26 mouse cellular contexts compared by ENCODE assay signal in the genomic region with DNA sequence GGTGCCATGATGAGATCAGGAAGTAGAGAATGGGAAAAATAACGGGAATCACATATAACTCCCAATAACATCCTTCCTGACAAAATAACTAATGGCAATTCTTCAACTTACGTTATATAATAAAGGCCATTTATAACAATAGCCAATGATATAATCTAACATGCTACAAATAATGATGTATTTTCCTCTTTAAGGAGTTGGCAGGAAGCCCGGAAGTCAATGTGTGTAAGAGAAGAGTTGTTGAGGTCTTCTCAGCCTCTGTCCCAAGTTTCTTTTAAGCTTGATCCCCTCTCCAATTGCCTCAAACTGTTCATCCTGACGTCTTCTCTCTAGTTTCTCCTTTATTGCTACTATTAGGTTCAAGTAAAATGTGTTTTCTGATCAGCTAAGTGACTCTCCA.
"Had no signal": no experiment of that assay in that cellular context is flagged by ENCODE, and none has a peak within 500 bp of the region (broad histone marks: within the 10 kb centered on the region; RNA-seq: fewer than 3 reads in every experiment).

No protein-coding gene starts in this region.

- H3K4me1 ChIP-seq: heart, embryonic 13.5 days; heart, embryonic 15.5 days; hindbrain, embryonic 10.5 days; hindbrain, embryonic 12.5 days; hindbrain, embryonic 15.5 days; intestine, embryonic 15.5 days; limb, embryonic 15.5 days; liver, embryonic 12.5 days had no signal

- H3K4me2 ChIP-seq: heart, embryonic 11.5 days; heart, embryonic 13.5 days; heart, embryonic 15.5 days; hindbrain, embryonic 12.5 days; hindbrain, embryonic 15.5 days; intestine, embryonic 15.5 days; limb, embryonic 12.5 days; limb, embryonic 15.5 days; liver, embryonic 12.5 days had no signal

- H3K27ac ChIP-seq: heart, adult 2 months; heart, embryonic 13.5 days; heart, embryonic 15.5 days; hindbrain, embryonic 10.5 days; hindbrain, embryonic 12.5 days; hindbrain, embryonic 15.5 days; intestine, embryonic 15.5 days; layer of hippocampus, adult 2 months; limb, embryonic 12.5 days; limb, embryonic 15.5 days; liver, embryonic 12.5 days; liver, embryonic 14.5 days had no signal

- H3K27me3 ChIP-seq: heart, embryonic 13.5 days; heart, embryonic 15.5 days; hindbrain, embryonic 12.5 days; hindbrain, embryonic 15.5 days; intestine, embryonic 15.5 days; limb, embryonic 12.5 days; limb, embryonic 15.5 days; liver, embryonic 12.5 days had no signal

- H3K36me3 ChIP-seq: heart, embryonic 13.5 days; heart, embryonic 15.5 days; hindbrain, embryonic 10.5 days; hindbrain, embryonic 12.5 days; hindbrain, embryonic 15.5 days; intestine, embryonic 15.5 days; limb, embryonic 12.5 days; limb, embryonic 15.5 days; liver, embryonic 12.5 days had no signal

- ATAC-seq: inflammation-experienced regulatory T-cells, adult 6 months; intestine, embryonic 15.5 days; intestine, postnatal 0 days; liver, embryonic 12.5 days had no signal

- H3K9me3 ChIP-seq: heart, embryonic 13.5 days; heart, embryonic 15.5 days; hindbrain, embryonic 10.5 days; hindbrain, embryonic 12.5 days; hindbrain, embryonic 15.5 days; intestine, embryonic 15.5 days; limb, embryonic 12.5 days; limb, embryonic 15.5 days; liver, embryonic 12.5 days had no signal

- DNase-seq: gastrocnemius, postnatal 14 days; gastrocnemius, postnatal 36 days; heart, adult 11 months; heart, adult 2 months; heart, postnatal 14 days; heart, postnatal 4 days; kidney, adult 18-20 months; kidney, adult 8-10 months; kidney, postnatal 10 days; kidney, postnatal 25 days; kidney, postnatal 4 days; left cerebral cortex, postnatal 4 days had no signal

- H3K9ac ChIP-seq: heart, embryonic 13.5 days; heart, embryonic 15.5 days; hindbrain, embryonic 12.5 days; hindbrain, embryonic 15.5 days; intestine, embryonic 15.5 days; limb, embryonic 12.5 days; limb, embryonic 15.5 days; liver, embryonic 12.5 days; liver, embryonic 14.5 days had no signal

- H3K4me3 ChIP-seq: heart, adult 2 months; heart, embryonic 13.5 days; heart, embryonic 15.5 days; hindbrain, embryonic 10.5 days; hindbrain, embryonic 12.5 days; hindbrain, embryonic 15.5 days; intestine, embryonic 15.5 days; layer of hippocampus, adult 2 months; limb, embryonic 12.5 days; limb, embryonic 15.5 days; liver, embryonic 12.5 days had no signal
